Mouse (Mus musculus): ENCODE measurements at regions not wholly inside any gene's neighbourhood (a gene's known extent, or its start where the extent isn't known, plus 50 kb on each side); places are given as distances from the start of the nearest gene placed in this dataset.
A peak's percentile ranks its signal among the peaks of the same experiment; 100 is the strongest.

- Histone ChIP-seq H3K9ac (no peak overlapping the region), H3K4me3 (replicated peaks; ENCODE audit: low read length) (no peak overlapping the region), H3K27me3 (ENCODE audit: control insufficient read depth, insufficient read depth, low read length) (no peaks in the 10 kb centered on the region), H3K9me3 (ENCODE audit: control insufficient read depth, low read length) (no peaks in the 10 kb centered on the region), H3K4me1 (replicated peaks; ENCODE audit: control insufficient read depth, insufficient read depth, low read length) (no peaks in the 10 kb centered on the region), H3K27ac (no peak overlapping the region), H3K4me2 (replicated peaks) (no peak overlapping the region), H3K36me3 (replicated peaks; ENCODE audit: control insufficient read depth, insufficient read depth) (no peaks in the 10 kb centered on the region)
- DNase-seq (ENCODE audit: low spot score) (no peak), ATAC-seq (ENCODE audit: low FRiP score) (no peak)
- WGBS, result 58% methylated on average over 1 of the region's 1 CpGs
Observed at GRCm38 (mm10) chr4:131366656-131367055, 422.5 kb downstream of the Matn1 start.

DNA sequence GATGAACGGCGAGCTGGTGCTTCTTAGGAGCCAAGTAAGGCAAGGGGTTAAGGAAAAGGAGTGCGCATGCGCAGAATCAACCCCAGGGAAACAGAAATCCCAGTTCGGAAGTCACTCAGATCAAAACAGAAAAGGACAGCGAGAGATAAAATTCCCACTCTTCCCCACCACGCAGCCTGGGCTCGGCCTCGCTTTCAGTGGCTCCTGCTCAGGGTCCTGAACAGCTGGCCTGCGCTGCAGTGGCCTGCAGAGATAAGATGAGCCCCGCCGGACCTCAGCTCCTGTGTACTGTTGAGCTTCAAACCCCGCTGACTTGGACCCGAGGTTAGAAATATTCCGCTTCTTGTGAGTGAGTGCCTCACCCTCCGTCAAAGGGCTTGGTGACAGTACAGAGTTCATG lies 428.3 kb downstream of the Matn1 start:
- H3K9ac ChIP-seq, result no peak overlapping the region
- 82% methylated on average over 16 of the region's 16 CpGs for WGBS

GRCm38 (mm10) chr4:131373172-131373571 lies 429.0 kb downstream of the Matn1 start:
- Histone ChIP-seq H3K36me3 (replicated peaks; ENCODE audit: control insufficient read depth, insufficient read depth) (no peaks in the 10 kb centered on the region), H3K27ac (no peak overlapping the region), H3K9ac (no peak overlapping the region), H3K4me3 (replicated peaks; ENCODE audit: low read length) (no peak overlapping the region), H3K4me1 (replicated peaks; ENCODE audit: control insufficient read depth, insufficient read depth, low read length) (no peaks in the 10 kb centered on the region), H3K4me2 (replicated peaks) (no peak overlapping the region), H3K9me3 (ENCODE audit: control insufficient read depth, low read length) (no peaks in the 10 kb centered on the region), H3K27me3 (ENCODE audit: control insufficient read depth, insufficient read depth, low read length) (no peaks in the 10 kb centered on the region)
- no peak for DNase-seq (ENCODE audit: low spot score)
- 86% methylated on average over 3 of the region's 3 CpGs for WGBS
- ATAC-seq (ENCODE audit: low FRiP score), result no peak

More for the DNA sequence above, 428.3 kb downstream of the Matn1 start:
- Histone ChIP-seq H3K36me3 (replicated peaks; ENCODE audit: control insufficient read depth, insufficient read depth) (no peaks in the 10 kb centered on the region), H3K27ac (no peak overlapping the region), H3K4me3 (replicated peaks; ENCODE audit: low read length) (no peak overlapping the region), H3K4me2 (replicated peaks) (no peak overlapping the region), H3K4me1 (replicated peaks; ENCODE audit: control insufficient read depth, insufficient read depth, low read length) (no peaks in the 10 kb centered on the region), H3K9me3 (ENCODE audit: control insufficient read depth, low read length) (no peaks in the 10 kb centered on the region), H3K27me3 (ENCODE audit: control insufficient read depth, insufficient read depth, low read length) (no peaks in the 10 kb centered on the region)
- DNase-seq (ENCODE audit: low spot score), result no peak
- ATAC-seq (ENCODE audit: low FRiP score), result no peak

- DNase-seq (ENCODE audit: low spot score), result no peak
- Histone ChIP-seq H3K27me3 (ENCODE audit: control insufficient read depth, insufficient read depth, low read length) (no peaks in the 10 kb centered on the region), H3K9ac (no peak overlapping the region), H3K27ac (no peak overlapping the region), H3K36me3 (replicated peaks; ENCODE audit: control insufficient read depth, insufficient read depth) (no peaks in the 10 kb centered on the region), H3K9me3 (ENCODE audit: control insufficient read depth, low read length) (no peaks in the 10 kb centered on the region), H3K4me3 (replicated peaks; ENCODE audit: low read length) (no peak overlapping the region), H3K4me2 (replicated peaks) (no peak overlapping the region), H3K4me1 (replicated peaks; ENCODE audit: control insufficient read depth, insufficient read depth, low read length) (no peaks in the 10 kb centered on the region)
- WGBS, result 89% methylated on average over 6 of the region's 6 CpGs
- ATAC-seq (ENCODE audit: low FRiP score), result no peak
Observed at GRCm38 (mm10) chr4:131374527-131375290, 430.5 kb downstream of the Matn1 start.

DNA sequence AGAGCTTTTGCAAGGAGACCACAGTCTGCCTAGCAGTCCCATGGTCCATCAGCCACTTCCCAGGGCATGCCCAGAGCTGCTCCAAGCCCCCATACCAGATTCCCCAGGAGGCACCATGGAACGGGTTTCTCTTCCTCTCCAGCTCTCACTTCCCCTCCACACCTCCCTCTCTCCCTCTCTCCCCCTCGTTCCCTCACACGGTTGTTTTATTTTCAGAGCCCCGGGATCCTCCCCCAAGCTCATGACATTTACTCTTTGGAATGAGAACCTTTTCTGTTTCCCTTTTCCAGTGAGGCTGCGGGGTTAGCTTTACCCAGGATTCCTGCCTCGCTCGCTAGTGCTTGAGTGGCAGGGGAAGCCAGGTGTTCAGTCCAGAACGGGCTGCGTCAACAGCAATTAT lies 436.9 kb downstream of the Matn1 start:
- 67% methylated on average over 9 of the region's 9 CpGs for WGBS
- no peak overlapping the region for H3K4me3 ChIP-seq (replicated peaks; ENCODE audit: low read length)
- no peaks in the 10 kb centered on the region for H3K27me3 ChIP-seq (ENCODE audit: control insufficient read depth, insufficient read depth, low read length)
- H3K9me3 ChIP-seq (ENCODE audit: control insufficient read depth, low read length), result no peaks in the 10 kb centered on the region
- no peak overlapping the region for H3K9ac ChIP-seq
- ATAC-seq (ENCODE audit: low FRiP score), result no peak
- H3K36me3 ChIP-seq (replicated peaks; ENCODE audit: control insufficient read depth, insufficient read depth), result no peaks in the 10 kb centered on the region
- no peak overlapping the region for H3K4me2 ChIP-seq (replicated peaks)
- no peak for DNase-seq (ENCODE audit: low spot score)
- H3K4me1 ChIP-seq (replicated peaks; ENCODE audit: control insufficient read depth, insufficient read depth, low read length), result no peaks in the 10 kb centered on the region
- no peak overlapping the region for H3K27ac ChIP-seq

DNA sequence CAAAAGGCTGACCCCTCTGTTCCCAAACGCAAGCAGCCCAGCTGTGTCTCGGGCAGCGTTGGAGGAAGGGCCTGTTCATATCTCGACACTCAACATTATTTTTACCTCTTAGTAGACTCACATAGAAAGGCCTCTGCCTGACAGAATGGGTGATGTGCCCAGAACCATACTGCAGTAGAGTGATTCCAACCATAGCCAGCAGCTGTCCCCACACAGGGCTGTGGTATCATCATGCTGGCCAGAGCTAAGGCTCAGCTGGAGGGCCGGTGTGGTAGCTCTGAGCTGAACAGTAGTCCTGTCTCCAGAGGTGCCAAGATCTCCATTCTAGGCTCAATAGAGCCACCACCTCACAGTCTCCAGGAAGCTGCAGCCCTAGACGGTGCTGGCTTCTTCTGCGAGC lies 437.3 kb downstream of the Matn1 start:
- no peak for ATAC-seq (ENCODE audit: low FRiP score)
- no peak for DNase-seq (ENCODE audit: low spot score)
- 83% methylated on average over 7 of the region's 7 CpGs for WGBS

DNA sequence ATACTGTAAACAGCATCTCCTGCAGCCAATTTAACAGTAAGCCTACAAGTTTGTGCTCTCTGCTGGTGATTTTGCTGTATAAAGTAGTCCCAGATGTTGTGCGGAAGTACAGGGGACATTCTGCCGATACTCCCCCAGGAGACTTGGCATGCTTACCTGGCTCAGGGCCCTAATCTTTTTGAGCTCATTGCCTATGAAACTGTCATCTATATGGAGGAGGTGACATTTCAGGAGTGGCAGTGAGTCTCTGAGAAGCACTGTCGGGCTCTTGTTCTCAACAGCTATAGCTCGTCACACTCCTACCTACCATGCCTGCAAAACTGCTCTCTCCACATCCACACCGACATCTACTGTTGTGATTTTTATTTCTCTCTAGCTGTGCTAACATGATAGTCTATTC lies 439.7 kb downstream of the Matn1 start:
- Histone ChIP-seq H3K27me3 (ENCODE audit: control insufficient read depth, insufficient read depth, low read length) (no peaks in the 10 kb centered on the region), H3K4me1 (replicated peaks; ENCODE audit: control insufficient read depth, insufficient read depth, low read length) (no peaks in the 10 kb centered on the region), H3K27ac (no peak overlapping the region), H3K4me2 (replicated peaks) (no peak overlapping the region), H3K9me3 (ENCODE audit: control insufficient read depth, low read length) (no peaks in the 10 kb centered on the region), H3K36me3 (replicated peaks; ENCODE audit: control insufficient read depth, insufficient read depth) (no peaks in the 10 kb centered on the region), H3K4me3 (replicated peaks; ENCODE audit: low read length) (no peak overlapping the region), H3K9ac (no peak overlapping the region)
- no peak for DNase-seq (ENCODE audit: low spot score)
- WGBS, result 77% methylated on average over 5 of the region's 5 CpGs
- no peak for ATAC-seq (ENCODE audit: low FRiP score)

More for the DNA sequence above, 437.3 kb downstream of the Matn1 start:
- H3K9ac ChIP-seq, result no peak overlapping the region
- no peak overlapping the region for H3K4me2 ChIP-seq (replicated peaks)
- no peaks in the 10 kb centered on the region for H3K9me3 ChIP-seq (ENCODE audit: control insufficient read depth, low read length)
- no peak overlapping the region for H3K27ac ChIP-seq
- no peaks in the 10 kb centered on the region for H3K27me3 ChIP-seq (ENCODE audit: control insufficient read depth, insufficient read depth, low read length)
- H3K36me3 ChIP-seq (replicated peaks; ENCODE audit: control insufficient read depth, insufficient read depth), result no peaks in the 10 kb centered on the region
- H3K4me3 ChIP-seq (replicated peaks; ENCODE audit: low read length), result no peak overlapping the region
- H3K4me1 ChIP-seq (replicated peaks; ENCODE audit: control insufficient read depth, insufficient read depth, low read length), result no peaks in the 10 kb centered on the region

- H3K27ac ChIP-seq, result no peak overlapping the region
- no peak overlapping the region for H3K4me2 ChIP-seq (replicated peaks)
- H3K4me3 ChIP-seq (replicated peaks; ENCODE audit: low read length), result no peak overlapping the region
- H3K27me3 ChIP-seq (ENCODE audit: control insufficient read depth, insufficient read depth, low read length), result no peaks in the 10 kb centered on the region
- H3K4me1 ChIP-seq (replicated peaks; ENCODE audit: control insufficient read depth, insufficient read depth, low read length), result no peaks in the 10 kb centered on the region
- H3K9ac ChIP-seq, result no peak overlapping the region
- no peaks in the 10 kb centered on the region for H3K9me3 ChIP-seq (ENCODE audit: control insufficient read depth, low read length)
- WGBS, result 80% methylated on average over 10 of the region's 10 CpGs
- DNase-seq (ENCODE audit: low spot score), result no peak
- H3K36me3 ChIP-seq (replicated peaks; ENCODE audit: control insufficient read depth, insufficient read depth), result no peaks in the 10 kb centered on the region
- ATAC-seq (ENCODE audit: low FRiP score), result no peak
Observed at GRCm38 (mm10) chr4:131386961-131387360, 442.8 kb downstream of the Matn1 start.

GRCm38 (mm10) chr4:131391119-131391923 lies 446.8 kb downstream of the Ptpru start:
- 0 out of 2 replicates have a peak, but pooled peaks have one; percentile 8 for ATAC-seq (ENCODE audit: low FRiP score)
- DNase-seq (ENCODE audit: low spot score), result no peak
- H3K27ac ChIP-seq, result 0 out of 2 replicates have a peak overlapping the region, but pooled peaks have one; percentile 26

More at GRCm38 (mm10) chr4:131391119-131391923, 446.8 kb downstream of the Ptpru start:
- Histone ChIP-seq H3K36me3 (replicated peaks; ENCODE audit: control insufficient read depth, insufficient read depth) (no peaks in the 10 kb centered on the region), H3K4me3 (replicated peaks; ENCODE audit: low read length) (no peak overlapping the region), H3K9me3 (ENCODE audit: control insufficient read depth, low read length) (no peaks in the 10 kb centered on the region), H3K27me3 (ENCODE audit: control insufficient read depth, insufficient read depth, low read length) (no peaks in the 10 kb centered on the region), H3K4me1 (replicated peaks; ENCODE audit: control insufficient read depth, insufficient read depth, low read length) (no peaks in the 10 kb centered on the region), H3K4me2 (replicated peaks) (no peak overlapping the region), H3K9ac (no peak overlapping the region)
- 39% methylated on average over 10 of the region's 10 CpGs for WGBS

Measured in hindbrain, embryonic 14.5 days (tissue).